Mouse (Mus musculus) frontal cortex, postnatal 14 days (tissue): Measurements from ENCODE around the gene 9030025P20Rik.
"Not testable (repeated sequence)": the region's sequence is repeated elsewhere in the genome, so short reads cannot be mapped to it uniquely, and the experiment has no call there.

Experiments used
- DNase-seq, 2 experiments: peaks; one replicate each; pipeline ENCODE4 v3.0.0; 2022; ENCODE audit warnings: low spot score in 2 of 2

Gene 9030025P20Rik

DNA sequence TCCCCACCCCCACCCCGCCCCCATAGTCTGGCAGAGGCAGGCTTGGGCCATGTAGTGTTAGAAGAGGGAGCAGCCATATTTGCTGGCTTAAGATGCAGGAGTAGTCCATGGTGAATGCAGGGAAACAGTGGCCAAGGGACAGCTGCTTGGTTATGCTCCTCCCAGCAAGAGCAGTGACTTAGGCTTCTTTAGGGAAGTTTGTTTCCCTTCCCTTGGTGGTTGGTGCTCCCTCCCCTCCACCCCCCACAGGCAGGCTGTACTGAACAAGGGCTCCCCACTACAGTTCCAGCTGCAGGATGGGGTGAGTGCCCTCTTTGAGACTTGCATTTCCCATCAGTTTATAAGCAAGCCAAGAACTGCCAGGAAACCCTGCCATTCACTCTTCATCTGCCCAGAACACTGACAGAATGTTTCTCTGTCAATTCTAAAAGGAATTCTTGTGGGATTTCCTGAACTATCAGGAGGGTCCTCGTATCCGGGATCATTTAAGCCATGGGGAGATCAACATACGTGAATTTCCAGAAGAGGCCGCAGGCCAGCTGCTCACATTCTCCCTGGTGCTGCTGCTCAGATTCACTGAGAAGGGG, 11.9 kb downstream of the 9030025P20Rik start:
- peak in 1 of 2 experiments; percentile 3 for DNase-seq

DNA sequence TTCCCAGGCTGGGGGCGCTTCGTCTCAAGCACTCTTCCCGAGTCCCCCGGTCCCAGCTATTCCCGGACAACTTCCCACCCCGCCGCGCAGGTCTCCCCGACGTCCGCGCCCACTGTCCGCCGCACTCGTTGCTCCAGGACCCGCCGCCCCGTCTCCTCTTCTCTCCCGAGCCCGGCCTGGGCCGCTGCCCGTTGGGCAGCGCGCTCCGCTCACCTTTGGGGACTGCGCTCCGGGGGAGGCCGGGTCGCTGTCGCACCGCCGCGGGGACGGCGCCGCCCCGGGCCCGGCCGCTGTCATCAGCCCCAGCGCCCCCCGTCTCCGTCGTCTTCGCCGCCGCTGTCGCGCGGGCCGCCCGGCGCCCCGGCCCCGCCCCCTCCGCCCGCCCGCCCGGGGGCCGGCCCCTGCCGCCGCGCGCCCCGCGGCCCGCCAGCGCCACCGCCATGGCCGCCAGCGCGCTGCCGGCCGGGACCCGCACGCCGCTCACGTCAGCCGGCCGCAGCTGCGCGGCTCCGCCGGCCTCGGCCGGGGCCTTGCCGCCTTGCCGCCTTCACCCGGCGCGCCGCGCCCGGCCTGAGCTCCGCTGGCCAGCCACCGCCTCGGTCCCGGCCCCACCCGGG, 14.4 kb downstream of the 9030025P20Rik start:
- DNase-seq: not testable (repeated sequence)

DNA sequence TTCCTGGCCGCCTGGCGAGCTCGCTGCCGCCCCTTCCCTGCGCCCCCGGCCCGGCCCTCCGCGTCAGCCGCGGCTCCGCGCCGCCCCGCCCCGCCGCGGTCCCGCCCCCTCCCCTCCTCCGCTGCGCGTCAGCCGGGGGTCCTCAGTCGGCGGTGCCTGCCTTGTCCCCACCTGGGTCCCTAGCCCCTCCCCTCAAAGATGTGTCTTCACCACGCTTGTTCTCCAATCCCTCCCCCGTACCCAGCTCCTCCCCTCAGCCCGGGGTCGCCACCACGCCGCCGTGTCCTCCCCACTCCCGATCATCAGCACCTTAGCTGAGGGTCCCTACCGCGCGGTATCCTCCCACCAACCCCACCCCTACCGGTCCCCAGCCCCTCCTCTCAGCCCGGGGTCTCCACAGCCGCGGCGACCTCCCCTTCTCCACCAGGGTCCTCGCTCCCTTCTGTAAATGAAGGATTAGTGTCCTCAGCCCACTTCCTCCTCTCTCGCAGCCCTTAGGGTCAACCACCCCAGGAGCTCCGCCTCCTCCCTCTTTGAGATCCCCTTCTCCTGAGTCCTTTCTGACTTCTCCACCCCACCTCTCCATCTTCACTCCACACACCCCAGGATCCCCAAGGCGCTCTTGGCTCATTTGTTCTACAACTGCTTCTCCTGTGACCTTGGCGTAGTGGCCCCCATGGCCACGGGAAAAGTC, 15.0 kb downstream of the 9030025P20Rik start:
- not testable (repeated sequence) for DNase-seq

DNA sequence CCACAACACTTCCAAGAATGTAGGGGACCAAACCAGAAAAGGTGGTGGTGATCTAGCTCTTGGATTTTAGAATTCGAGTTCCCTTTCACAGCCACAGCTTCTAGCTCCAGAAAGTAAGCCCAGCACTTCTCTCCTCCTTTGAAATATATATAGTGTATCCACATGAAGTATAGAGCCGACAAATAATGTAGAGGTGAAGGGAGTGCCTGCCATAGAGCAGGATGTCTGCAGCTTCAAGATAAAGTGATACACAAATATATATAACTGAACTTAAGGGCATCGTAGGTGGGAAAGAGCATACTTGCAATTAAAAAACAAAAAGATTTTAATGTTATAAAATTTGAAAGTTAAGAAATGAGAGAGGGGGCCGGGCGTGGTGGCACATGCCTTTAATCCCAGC, 15.9 kb downstream of the 9030025P20Rik start:
- DNase-seq: not testable (repeated sequence)

DNA sequence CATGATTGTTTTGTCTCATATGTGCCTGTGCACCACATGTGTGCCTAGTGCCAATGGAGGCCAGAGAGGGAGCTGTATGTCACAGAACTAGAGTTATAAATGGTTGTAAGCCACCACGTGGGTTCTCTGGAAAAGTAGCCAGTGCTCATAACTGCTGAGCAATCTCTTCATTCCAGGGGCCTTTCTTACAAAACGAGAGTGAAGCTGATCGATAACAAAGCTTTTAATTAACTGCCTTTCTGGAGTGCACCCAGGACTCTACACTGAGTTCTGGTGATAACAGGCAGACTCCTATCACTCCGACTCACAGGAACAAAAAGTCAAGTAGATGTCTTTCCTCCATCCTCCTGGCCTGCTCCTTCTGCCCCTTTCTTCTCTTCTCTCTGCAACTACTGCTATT, 21.8 kb downstream of the 9030025P20Rik start:
- not testable (repeated sequence) for DNase-seq

DNA sequence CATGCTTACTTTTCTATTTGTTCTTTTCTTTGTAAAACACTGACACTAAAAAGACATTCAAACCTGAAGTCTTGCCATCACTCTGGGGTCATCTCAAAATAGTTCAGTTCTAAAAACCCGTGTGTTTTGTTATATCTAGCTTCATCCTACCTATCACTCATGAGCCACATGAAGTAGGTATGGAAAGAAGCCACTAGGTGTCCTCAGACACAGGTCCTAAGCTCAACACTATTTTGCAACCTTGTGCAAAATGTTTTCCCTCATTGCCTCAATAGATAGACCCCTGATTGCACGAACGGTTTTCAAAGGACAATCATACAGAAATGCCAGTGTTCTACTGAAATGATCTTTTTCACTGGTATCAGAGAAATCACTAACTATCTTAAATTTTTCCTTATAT, 30.8 kb downstream of the 9030025P20Rik start:
- DNase-seq: not testable (repeated sequence)

DNA sequence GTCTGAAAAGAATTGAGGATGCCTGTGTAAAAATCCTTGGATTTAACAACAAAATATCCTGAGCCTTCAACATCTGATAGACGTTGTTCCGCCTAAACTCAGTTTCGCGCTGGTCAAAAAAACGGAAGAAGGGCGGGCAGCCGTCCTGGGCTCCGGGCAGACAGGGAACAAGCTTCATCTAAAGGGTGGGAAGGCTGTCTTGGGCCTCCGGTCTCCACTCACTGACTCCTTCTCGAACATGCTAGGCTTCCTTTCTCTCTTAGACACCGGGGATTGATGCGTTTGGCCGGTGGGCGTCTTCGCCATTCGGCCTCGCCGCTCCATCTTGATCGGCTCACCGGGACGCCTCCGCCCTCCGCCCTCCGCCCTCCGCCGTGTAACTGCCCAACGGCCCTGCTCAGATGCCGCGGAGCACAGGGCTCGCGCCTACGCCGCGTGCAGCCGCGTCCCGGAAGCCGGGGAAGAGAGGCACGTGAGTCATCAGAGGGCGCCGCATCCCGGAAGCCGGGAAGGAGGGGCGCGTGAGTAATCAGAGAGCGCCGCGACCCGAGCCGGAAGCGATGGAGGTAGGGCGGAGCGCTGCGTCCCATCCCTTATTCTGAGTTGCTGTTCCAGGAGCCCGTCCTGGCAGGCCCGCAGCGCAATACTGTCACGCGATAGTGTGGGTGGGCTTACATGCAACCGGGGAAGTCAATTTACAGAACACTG, 31.6 kb downstream of the 9030025P20Rik start, which contains the start of gene Gm3435:
Gene Gm3435 (plus strand): TSS at position 471 of the 708 bp plus-strand sequence.
- not testable (repeated sequence) for DNase-seq

DNA sequence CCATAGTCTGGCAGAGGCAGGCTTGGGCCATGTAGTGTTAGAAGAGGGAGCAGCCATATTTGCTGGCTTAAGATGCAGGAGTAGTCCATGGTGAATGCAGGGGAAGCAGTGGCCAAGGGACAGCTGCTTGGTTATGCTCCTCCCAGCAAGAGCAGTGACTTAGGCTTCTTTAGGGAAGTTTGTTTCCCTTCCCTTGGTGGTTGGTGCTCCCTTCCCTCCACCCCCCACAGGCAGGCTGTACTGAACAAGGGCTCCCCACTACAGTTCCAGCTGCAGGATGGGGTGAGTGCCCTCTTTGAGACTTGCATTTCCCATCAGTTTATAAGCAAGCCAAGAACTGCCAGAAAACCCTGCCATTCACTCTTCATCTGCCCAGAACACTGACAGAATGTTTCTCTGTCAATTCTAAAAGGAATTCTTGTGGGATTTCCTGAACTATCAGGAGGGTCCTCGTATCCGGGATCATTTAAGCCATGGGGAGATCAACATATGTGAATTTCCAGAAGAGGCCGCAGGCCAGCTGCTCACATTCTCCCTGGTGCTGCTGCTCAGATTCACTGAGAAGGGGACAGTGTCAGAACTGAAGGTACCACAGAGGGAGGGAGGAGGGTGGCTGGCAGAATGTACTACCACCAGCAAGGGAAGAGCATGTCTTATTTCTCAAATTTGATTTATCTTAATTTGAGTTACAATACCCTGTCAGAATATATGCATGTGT, 43.4 kb downstream of the 9030025P20Rik start:
- peak; percentile 5 to 31 for DNase-seq

DNA sequence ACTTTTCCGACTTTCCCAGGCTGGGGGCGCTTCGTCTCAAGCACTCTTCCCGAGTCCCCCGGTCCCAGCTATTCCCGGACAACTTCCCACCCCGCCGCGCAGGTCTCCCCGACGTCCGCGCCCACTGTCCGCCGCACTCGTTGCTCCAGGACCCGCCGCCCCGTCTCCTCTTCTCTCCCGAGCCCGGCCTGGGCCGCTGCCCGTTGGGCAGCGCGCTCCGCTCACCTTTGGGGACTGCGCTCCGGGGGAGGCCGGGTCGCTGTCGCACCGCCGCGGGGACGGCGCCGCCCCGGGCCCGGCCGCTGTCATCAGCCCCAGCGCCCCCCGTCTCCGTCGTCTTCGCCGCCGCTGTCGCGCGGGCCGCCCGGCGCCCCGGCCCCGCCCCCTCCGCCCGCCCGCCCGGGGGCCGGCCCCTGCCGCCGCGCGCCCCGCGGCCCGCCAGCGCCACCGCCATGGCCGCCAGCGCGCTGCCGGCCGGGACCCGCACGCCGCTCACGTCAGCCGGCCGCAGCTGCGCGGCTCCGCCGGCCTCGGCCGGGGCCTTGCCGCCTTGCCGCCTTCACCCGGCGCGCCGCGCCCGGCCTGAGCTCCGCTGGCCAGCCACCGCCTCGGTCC, 45.7 kb downstream of the 9030025P20Rik start:
- DNase-seq: not testable (repeated sequence)

DNA sequence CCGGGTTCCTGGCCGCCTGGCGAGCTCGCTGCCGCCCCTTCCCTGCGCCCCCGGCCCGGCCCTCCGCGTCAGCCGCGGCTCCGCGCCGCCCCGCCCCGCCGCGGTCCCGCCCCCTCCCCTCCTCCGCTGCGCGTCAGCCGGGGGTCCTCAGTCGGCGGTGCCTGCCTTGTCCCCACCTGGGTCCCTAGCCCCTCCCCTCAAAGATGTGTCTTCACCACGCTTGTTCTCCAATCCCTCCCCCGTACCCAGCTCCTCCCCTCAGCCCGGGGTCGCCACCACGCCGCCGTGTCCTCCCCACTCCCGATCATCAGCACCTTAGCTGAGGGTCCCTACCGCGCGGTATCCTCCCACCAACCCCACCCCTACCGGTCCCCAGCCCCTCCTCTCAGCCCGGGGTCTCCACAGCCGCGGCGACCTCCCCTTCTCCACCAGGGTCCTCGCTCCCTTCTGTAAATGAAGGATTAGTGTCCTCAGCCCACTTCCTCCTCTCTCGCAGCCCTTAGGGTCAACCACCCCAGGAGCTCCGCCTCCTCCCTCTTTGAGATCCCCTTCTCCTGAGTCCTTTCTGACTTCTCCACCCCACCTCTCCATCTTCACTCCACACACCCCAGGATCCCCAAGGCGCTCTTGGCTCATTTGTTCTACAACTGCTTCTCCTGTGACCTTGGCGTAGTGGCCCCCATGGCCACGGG, 46.4 kb downstream of the 9030025P20Rik start:
- not testable (repeated sequence) for DNase-seq

DNA sequence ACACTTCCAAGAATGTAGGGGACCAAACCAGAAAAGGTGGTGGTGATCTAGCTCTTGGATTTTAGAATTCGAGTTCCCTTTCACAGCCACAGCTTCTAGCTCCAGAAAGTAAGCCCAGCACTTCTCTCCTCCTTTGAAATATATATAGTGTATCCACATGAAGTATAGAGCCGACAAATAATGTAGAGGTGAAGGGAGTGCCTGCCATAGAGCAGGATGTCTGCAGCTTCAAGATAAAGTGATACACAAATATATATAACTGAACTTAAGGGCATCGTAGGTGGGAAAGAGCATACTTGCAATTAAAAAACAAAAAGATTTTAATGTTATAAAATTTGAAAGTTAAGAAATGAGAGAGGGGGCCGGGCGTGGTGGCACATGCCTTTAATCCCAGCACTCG, 47.2 kb downstream of the 9030025P20Rik start:
- DNase-seq: not testable (repeated sequence)

DNA sequence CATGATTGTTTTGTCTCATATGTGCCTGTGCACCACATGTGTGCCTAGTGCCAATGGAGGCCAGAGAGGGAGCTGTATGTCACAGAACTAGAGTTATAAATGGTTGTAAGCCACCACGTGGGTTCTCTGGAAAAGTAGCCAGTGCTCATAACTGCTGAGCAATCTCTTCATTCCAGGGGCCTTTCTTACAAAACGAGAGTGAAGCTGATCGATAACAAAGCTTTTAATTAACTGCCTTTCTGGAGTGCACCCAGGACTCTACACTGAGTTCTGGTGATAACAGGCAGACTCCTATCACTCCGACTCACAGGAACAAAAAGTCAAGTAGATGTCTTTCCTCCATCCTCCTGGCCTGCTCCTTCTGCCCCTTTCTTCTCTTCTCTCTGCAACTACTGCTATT, 53.1 kb downstream of the 9030025P20Rik start:
- DNase-seq: not testable (repeated sequence)

DNA sequence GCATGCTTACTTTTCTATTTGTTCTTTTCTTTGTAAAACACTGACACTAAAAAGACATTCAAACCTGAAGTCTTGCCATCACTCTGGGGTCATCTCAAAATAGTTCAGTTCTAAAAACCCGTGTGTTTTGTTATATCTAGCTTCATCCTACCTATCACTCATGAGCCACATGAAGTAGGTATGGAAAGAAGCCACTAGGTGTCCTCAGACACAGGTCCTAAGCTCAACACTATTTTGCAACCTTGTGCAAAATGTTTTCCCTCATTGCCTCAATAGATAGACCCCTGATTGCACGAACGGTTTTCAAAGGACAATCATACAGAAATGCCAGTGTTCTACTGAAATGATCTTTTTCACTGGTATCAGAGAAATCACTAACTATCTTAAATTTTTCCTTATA, 62.2 kb downstream of the 9030025P20Rik start:
- DNase-seq: not testable (repeated sequence)
